Mouse (Mus musculus): ENCODE measurements around the gene Gm38431. TPM values are rescaled to one million over a fixed set of nuclear protein-coding genes. Genes with fewer than 3 reads are reported as not detected.

Gm38431 gene
- total and polyA plus RNA-seq, 2 experiments from 2014 or later = 0.43 to 0.44 TPM

GRCm38 (mm10) chr9:21021363-21021762, 70.4 kb downstream of the Gm38431 start:
- Histone ChIP-seq H3K9me3 (ENCODE audit: low read length) (no peaks in the 10 kb centered on the region), H3K4me3 (ENCODE audit: low read depth, low read length) (no peak overlapping the region), H3K9ac (no peak overlapping the region), H3K4me2 (ENCODE audit: low read depth) (no peak overlapping the region), H3K27me3 (ENCODE audit: insufficient read depth, low read length) (peaks cover 13% of the 10 kb centered on the region; the same call in 1 of the 2 replicates), H3K4me1 (ENCODE audit: insufficient read depth) (no peaks in the 10 kb centered on the region), H3K27ac (ENCODE audit: low read depth, low read length) (no peak overlapping the region), H3K36me3 (ENCODE audit: insufficient read depth) (no peaks in the 10 kb centered on the region)
- DNase-seq (no peak), ATAC-seq (no peak)
- 76% methylated on average over 3 of the region's 3 CpGs for WGBS
- TF ChIP-seq CTCF (IDR thresholded peaks at IDR 0.05; ENCODE audit: low read depth) = no peak

GRCm38 (mm10) chr9:21018600-21018999, 73.2 kb downstream of the Gm38431 start:
- Histone ChIP-seq H3K27me3 (ENCODE audit: insufficient read depth, low read length) (peaks cover 27% of the 10 kb centered on the region), H3K9ac (no peak overlapping the region), H3K4me1 (ENCODE audit: insufficient read depth) (no peaks in the 10 kb centered on the region), H3K36me3 (ENCODE audit: insufficient read depth) (no peaks in the 10 kb centered on the region), H3K27ac (ENCODE audit: low read depth, low read length) (no peak overlapping the region), H3K9me3 (ENCODE audit: low read length) (no peaks in the 10 kb centered on the region), H3K4me2 (ENCODE audit: low read depth) (no peak overlapping the region), H3K4me3 (ENCODE audit: low read depth, low read length) (no peak overlapping the region)
- ATAC-seq (no peak), DNase-seq (no peak)
- 73% methylated on average over 2 of the region's 2 CpGs for WGBS
- no peak for TF ChIP-seq CTCF (IDR thresholded peaks at IDR 0.05; ENCODE audit: low read depth)

MicroRNAs encoded within 50 kb of the gene (microRNA counts, 519-probe panel; counts per million panel counts)
- not detected for microRNA mmu-miR-1900

Small RNA genes lying within 50 kb of the gene (microRNA-seq; reads per million reads assigned to microRNA genes)
- 0 to 0.12 reads per million in 2 experiments for gene Mir1900
- 0 to 0.24 reads per million in 2 experiments for gene Mir7082

Other genes starting within 250 kb of the Gm38431 start
- 18.0 and 22.1 TPM in 2 replicates for gene A230050P20Rik, start 223.4 kb downstream of the Gm38431 start, total RNA-seq (2014; rRNA removed)
- gene A230050P20Rik, start 223.4 kb downstream of the Gm38431 start, polyA plus RNA-seq (2015; fragmentation: Nextera tagmentation; extraction: Ambion mirVana) = 5.0 and 19.6 TPM in 2 replicates
- 8.6 and 13.8 TPM in 2 replicates for gene Angptl6, start 212.3 kb downstream of the Gm38431 start, total RNA-seq (2014; rRNA removed)
- gene Angptl6, start 212.3 kb downstream of the Gm38431 start, polyA plus RNA-seq (2015; fragmentation: Nextera tagmentation; extraction: Ambion mirVana) = 16.4 and 20.6 TPM in 2 replicates
- 55.5 and 72.4 TPM in 2 replicates for gene Ppan, start 203.8 kb downstream of the Gm38431 start, total RNA-seq (2014; rRNA removed)
- gene Ppan, start 203.8 kb downstream of the Gm38431 start, polyA plus RNA-seq (2015; fragmentation: Nextera tagmentation; extraction: Ambion mirVana) = 40.7 and 43.1 TPM in 2 replicates
- gene Eif3g, start 193.4 kb downstream of the Gm38431 start, total RNA-seq (2014; rRNA removed) = 129 and 137 TPM in 2 replicates
- gene Eif3g, start 193.4 kb downstream of the Gm38431 start, polyA plus RNA-seq (2015; fragmentation: Nextera tagmentation; extraction: Ambion mirVana) = 232 and 242 TPM in 2 replicates
- gene Dnmt1, start 132.1 kb downstream of the Gm38431 start, total RNA-seq (2014; rRNA removed) = 83.1 and 101 TPM in 2 replicates
- gene Dnmt1, start 132.1 kb downstream of the Gm38431 start, polyA plus RNA-seq (2015; fragmentation: Nextera tagmentation; extraction: Ambion mirVana) = 36.2 and 39.9 TPM in 2 replicates
- 3.7 and 4.0 TPM in 2 replicates for gene S1pr2, start 115.2 kb downstream of the Gm38431 start, total RNA-seq (2014; rRNA removed)
- 5.1 and 5.7 TPM in 2 replicates for gene S1pr2, start 115.2 kb downstream of the Gm38431 start, polyA plus RNA-seq (2015; fragmentation: Nextera tagmentation; extraction: Ambion mirVana)
- gene Mrpl4, start 89.3 kb downstream of the Gm38431 start, total RNA-seq (2014; rRNA removed) = 59.9 and 77.8 TPM in 2 replicates
- gene Mrpl4, start 89.3 kb downstream of the Gm38431 start, polyA plus RNA-seq (2015; fragmentation: Nextera tagmentation; extraction: Ambion mirVana) = 101 and 111 TPM in 2 replicates
- 3.2 and 3.7 TPM in 2 replicates for gene Icam1, start 76.0 kb downstream of the Gm38431 start, total RNA-seq (2014; rRNA removed)
- 3.1 and 3.6 TPM in 2 replicates for gene Icam1, start 76.0 kb downstream of the Gm38431 start, polyA plus RNA-seq (2015; fragmentation: Nextera tagmentation; extraction: Ambion mirVana)
- not detected in 2 replicates for gene Icam4, start 62.6 kb downstream of the Gm38431 start, total RNA-seq (2014; rRNA removed)
- gene Icam4, start 62.6 kb downstream of the Gm38431 start, polyA plus RNA-seq (2015; fragmentation: Nextera tagmentation; extraction: Ambion mirVana) = not detected in 2 replicates
- 17.2 and 19.4 TPM in 2 replicates for gene Icam5, start 59.9 kb downstream of the Gm38431 start, total RNA-seq (2014; rRNA removed)
- gene Icam5, start 59.9 kb downstream of the Gm38431 start, polyA plus RNA-seq (2015; fragmentation: Nextera tagmentation; extraction: Ambion mirVana) = 8.2 and 10.3 TPM in 2 replicates
- not detected in 2 replicates for gene Zglp1, start 24.9 kb downstream of the Gm38431 start, total RNA-seq (2014; rRNA removed)
- 0.56 and 0.84 TPM in 2 replicates for gene Zglp1, start 24.9 kb downstream of the Gm38431 start, polyA plus RNA-seq (2015; fragmentation: Nextera tagmentation; extraction: Ambion mirVana)
- gene Gm49373, start 18.9 kb downstream of the Gm38431 start, total RNA-seq (2014; rRNA removed) = 1.5 and 2.6 TPM in 2 replicates
- 0.74 and 0.79 TPM in 2 replicates for gene Gm49373, start 18.9 kb downstream of the Gm38431 start, polyA plus RNA-seq (2015; fragmentation: Nextera tagmentation; extraction: Ambion mirVana)
- gene Fdx1l, start 18.4 kb downstream of the Gm38431 start, total RNA-seq (2014; rRNA removed) = 63.2 and 69.2 TPM in 2 replicates
- gene Fdx1l, start 18.4 kb downstream of the Gm38431 start, polyA plus RNA-seq (2015; fragmentation: Nextera tagmentation; extraction: Ambion mirVana) = 79.4 and 94.9 TPM in 2 replicates
- 24.5 and 40.3 TPM in 2 replicates for gene Raver1, start within 50 bp of the Gm38431 start, total RNA-seq (2014; rRNA removed)
- gene Raver1, start within 50 bp of the Gm38431 start, polyA plus RNA-seq (2015; fragmentation: Nextera tagmentation; extraction: Ambion mirVana) = 23.2 and 24.3 TPM in 2 replicates
- gene Tyk2, start 39.2 kb upstream of the Gm38431 start, total RNA-seq (2014; rRNA removed) = 9.4 and 11.0 TPM in 2 replicates
- gene Tyk2, start 39.2 kb upstream of the Gm38431 start, polyA plus RNA-seq (2015; fragmentation: Nextera tagmentation; extraction: Ambion mirVana) = 3.8 and 5.0 TPM in 2 replicates
- 39.5 and 42.1 TPM in 2 replicates for gene Cdc37, start 58.0 kb upstream of the Gm38431 start, total RNA-seq (2014; rRNA removed)
- gene Cdc37, start 58.0 kb upstream of the Gm38431 start, polyA plus RNA-seq (2015; fragmentation: Nextera tagmentation; extraction: Ambion mirVana) = 186 and 191 TPM in 2 replicates
- 19.8 and 20.0 TPM in 2 replicates for gene Pde4a, start 73.7 kb upstream of the Gm38431 start, total RNA-seq (2014; rRNA removed)
- gene Pde4a, start 73.7 kb upstream of the Gm38431 start, polyA plus RNA-seq (2015; fragmentation: Nextera tagmentation; extraction: Ambion mirVana) = 26.2 and 41.6 TPM in 2 replicates
- gene Keap1, start 147.4 kb upstream of the Gm38431 start, total RNA-seq (2014; rRNA removed) = 68.9 and 72.7 TPM in 2 replicates
- 60.0 and 67.0 TPM in 2 replicates for gene Keap1, start 147.4 kb upstream of the Gm38431 start, polyA plus RNA-seq (2015; fragmentation: Nextera tagmentation; extraction: Ambion mirVana)
- gene S1pr5, start 156.4 kb upstream of the Gm38431 start, total RNA-seq (2014; rRNA removed) = 2.7 and 2.8 TPM in 2 replicates
- 1.9 and 2.3 TPM in 2 replicates for gene S1pr5, start 156.4 kb upstream of the Gm38431 start, polyA plus RNA-seq (2015; fragmentation: Nextera tagmentation; extraction: Ambion mirVana)
- gene Atg4d, start 173.3 kb upstream of the Gm38431 start, total RNA-seq (2014; rRNA removed) = 18.7 and 19.5 TPM in 2 replicates
- gene Atg4d, start 173.3 kb upstream of the Gm38431 start, polyA plus RNA-seq (2015; fragmentation: Nextera tagmentation; extraction: Ambion mirVana) = 19.9 and 26.4 TPM in 2 replicates
- 27.6 and 28.1 TPM in 2 replicates for gene Kri1, start 196.0 kb upstream of the Gm38431 start, total RNA-seq (2014; rRNA removed)
- 7.1 and 11.9 TPM in 2 replicates for gene Kri1, start 196.0 kb upstream of the Gm38431 start, polyA plus RNA-seq (2015; fragmentation: Nextera tagmentation; extraction: Ambion mirVana)
- gene Cdkn2d, start 199.4 kb upstream of the Gm38431 start, total RNA-seq (2014; rRNA removed) = 65.1 and 69.4 TPM in 2 replicates
- 104 and 118 TPM in 2 replicates for gene Cdkn2d, start 199.4 kb upstream of the Gm38431 start, polyA plus RNA-seq (2015; fragmentation: Nextera tagmentation; extraction: Ambion mirVana)
- 2.6 and 4.2 TPM in 2 replicates for gene Ap1m2, start 220.3 kb upstream of the Gm38431 start, total RNA-seq (2014; rRNA removed)
- gene Ap1m2, start 220.3 kb upstream of the Gm38431 start, polyA plus RNA-seq (2015; fragmentation: Nextera tagmentation; extraction: Ambion mirVana) = 2.4 and 2.9 TPM in 2 replicates
- 55.2 and 63.1 TPM in 2 replicates for gene Slc44a2, start 228.7 kb upstream of the Gm38431 start, total RNA-seq (2014; rRNA removed)
- 40.8 and 48.9 TPM in 2 replicates for gene Slc44a2, start 228.7 kb upstream of the Gm38431 start, polyA plus RNA-seq (2015; fragmentation: Nextera tagmentation; extraction: Ambion mirVana)

All from forebrain, postnatal 0 days (tissue).